Mouse (Mus musculus) cerebellum, postnatal 4 days (tissue): Measurements from ENCODE around the gene Sclt1.

ENCODE experiments used
- DNase-seq, 2 experiments: peaks; one replicate each; pipeline ENCODE4 v3.0.0; 2022; ENCODE audit warnings: low spot score in 2 of 2, mixed read lengths in 1 of 2

Sclt1 gene

DNA sequence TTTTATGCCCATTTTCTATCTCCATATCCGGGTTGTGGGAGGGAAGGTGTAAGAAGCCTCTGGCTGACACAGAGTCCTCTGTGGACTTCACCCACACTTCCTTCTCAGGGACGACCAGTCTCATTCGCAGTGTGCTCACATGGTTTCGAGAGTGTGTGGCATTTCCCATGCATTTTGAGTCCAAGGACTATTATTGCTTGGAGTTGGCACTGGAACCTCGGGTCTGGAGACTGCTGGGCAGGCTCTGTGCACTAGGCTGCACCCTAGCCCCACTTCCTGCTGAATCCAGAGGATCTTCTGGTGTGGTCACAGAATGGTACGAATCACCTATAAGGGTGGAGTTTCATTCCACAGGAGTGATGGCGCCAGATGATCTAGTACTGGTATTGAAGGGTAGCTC is 155.4 kb downstream of the Sclt1 start:
- no peak for DNase-seq

DNA sequence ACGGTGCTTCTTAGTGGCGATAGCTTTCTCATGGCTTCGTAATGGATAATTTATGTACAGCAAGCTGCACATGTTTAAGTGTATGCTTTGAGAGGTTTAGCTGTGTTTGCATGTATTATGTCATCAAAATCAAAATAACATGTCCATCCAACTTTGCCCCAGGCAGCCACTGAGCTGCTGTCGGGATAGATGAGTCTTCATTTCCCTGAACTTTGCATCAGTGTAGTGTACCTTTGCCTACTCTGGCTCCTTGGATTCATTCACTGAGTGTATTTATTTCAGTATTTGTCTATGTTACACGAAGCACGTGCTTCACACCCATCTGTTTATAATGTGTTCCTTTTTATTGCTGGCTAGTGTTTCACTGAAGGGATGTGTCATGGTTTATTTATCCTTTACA is 156.0 kb downstream of the Sclt1 start:
- DNase-seq, result no peak

DNA sequence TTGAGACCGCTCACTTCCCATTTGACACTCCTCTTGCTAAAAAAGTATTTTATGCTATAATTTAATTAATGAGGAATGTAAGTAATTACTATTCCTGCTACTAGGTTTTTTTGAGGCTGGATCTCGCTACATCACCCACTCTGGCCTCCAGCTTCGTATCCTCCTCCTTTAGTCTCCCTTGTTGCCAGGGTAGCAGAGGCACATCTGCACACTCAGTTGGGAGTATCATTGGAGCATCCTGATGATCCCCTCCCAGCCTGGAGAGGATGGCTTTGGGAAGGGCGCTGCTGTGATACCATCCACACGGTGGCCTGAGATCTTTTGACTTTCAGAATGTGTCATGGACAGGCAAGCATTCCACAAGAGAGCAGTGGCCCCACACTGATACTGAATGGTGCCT is 156.8 kb downstream of the Sclt1 start:
- no peak for DNase-seq

DNA sequence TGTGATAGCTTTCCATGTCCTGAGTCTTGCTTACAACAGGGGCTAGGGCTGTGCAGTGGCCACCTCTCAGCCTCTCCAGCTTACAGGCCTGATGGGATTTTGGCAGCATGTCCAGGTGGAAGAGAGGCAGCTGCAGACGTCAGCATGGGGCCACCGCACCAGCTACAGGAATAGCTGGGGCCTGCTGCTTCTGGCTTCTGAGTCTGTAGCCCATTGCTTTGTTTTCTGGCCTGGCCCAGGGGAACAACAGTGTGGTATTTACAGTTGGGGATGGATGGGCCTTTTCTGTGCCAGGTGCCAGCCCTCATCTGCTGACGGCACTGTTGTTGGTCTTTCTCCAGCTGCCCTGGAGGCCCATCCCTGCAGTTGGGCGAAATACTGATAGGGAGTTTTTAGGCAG is 158.7 kb downstream of the Sclt1 start:
- peak in 1 of 2 experiments; percentile 47 for DNase-seq

DNA sequence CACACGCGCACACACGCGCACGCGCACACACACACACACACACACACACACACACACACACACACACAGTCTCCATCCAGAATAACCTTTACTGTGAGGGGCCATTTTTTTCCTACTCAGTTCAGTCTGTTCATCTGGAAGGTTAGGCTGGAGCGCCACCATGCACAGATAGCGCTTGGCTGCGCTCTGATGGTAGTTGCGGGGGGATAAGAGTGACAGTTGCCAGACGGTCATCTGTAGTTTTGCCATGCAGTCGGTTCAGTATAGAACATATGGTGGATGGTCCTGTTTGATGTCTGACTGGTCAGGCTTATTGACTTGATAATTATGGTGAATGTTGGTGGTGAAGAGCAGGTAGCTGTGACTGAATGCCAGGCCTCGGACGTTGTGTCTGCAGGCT is 159.2 kb downstream of the Sclt1 start:
- no peak for DNase-seq

DNA sequence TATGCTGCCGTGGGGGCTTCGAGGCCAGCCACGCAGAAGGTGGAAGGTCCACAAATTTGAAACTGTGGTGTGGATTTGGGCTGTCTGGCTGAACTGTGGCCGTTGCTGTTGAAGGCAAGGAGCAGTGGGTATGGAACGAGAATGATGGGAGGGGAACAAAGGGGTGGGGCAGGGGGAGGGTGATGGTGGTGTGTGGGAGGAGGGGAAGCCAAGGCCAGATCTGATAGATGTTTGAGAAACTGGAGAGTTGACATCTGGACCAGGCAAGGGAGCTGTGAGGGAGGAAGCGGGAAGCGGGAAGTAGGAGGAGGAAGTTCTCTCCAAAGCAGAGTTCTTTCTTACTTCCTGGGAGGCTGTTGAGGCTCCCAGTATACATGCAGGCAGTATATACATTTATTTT is 160.1 kb downstream of the Sclt1 start:
- DNase-seq, result no peak

DNA sequence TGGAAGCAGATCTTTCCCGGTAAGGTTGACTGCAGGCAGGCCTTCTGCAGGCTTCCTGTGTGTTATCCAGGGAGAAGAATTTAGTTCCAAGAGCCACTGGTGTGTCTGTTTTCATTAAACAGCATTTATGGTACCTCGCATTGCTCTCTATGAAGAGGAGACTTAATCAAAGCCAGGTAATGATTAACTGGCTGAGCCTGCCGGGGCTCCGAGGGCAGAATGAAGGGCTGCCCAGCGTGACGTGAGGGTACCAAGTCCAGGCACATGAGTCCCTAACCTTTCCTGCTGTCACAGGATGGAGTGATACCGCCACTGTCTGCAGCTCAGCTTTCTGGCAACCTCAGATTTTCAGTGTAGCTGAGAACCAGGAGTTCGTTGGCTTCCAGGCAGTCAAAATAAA is 160.9 kb downstream of the Sclt1 start:
- no peak for DNase-seq

DNA sequence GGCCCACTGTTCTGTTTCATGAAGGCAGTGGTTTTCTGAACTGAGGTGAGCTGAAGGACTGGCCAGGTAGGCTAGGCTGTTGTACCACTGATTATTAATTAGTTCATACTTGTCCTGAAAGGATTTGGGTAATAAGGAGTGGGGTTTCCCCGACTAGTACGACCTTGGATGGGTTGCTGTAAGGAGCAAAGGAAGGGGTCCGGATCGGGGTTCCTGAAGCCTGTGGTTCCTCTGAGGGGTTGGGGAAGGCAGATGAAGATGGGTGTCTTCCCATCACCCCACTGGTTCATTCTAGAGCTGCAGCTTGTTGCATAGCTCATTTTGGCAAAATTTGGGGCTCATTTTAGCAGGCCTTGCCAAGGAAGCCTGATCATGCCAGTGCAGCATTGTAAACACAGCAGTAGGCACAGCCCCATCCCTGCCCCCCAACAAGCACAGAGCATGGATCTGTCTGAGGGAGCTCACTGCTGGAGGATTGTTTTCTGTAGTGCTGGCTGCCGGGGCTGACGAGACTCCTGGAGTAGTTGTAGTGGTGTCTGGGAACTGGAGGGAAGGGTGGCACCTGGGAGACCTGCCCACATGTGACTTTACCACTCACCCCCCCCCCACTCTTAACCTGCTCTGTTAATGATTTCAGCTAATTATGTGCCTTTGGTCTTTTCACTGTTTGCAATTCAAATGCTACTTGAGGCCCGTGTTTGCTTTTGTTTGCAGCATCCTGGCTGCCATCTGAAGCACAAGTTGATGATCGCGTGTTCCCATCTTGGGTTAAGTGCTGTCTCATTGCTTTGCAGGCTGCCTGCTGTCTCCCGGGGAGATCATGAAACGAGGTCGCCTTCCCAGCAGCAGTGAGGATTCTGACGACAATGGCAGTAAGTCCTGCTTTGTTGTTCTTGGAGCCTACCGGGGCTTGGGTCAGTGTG is 161.7 kb downstream of the Sclt1 start:
- no peak for DNase-seq

DNA sequence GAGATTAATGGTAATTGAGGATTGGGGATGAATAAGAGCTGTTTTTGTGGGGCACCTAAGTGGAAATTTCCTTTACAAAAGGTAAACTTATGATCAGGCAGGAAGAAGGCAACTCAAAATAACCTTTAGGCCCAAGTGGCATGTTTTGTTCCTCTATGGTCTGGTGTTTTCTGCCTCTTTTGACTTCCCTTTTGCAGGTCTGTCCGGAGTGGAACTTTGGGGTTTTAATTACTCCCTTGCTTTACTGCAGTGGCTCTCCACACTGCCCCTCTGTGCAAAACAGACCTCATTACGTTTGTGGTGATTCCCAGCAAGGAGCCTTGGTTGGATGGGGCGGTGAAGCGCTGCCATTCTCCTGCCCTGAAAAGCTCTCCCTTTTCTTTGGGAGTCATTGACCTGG is 162.4 kb downstream of the Sclt1 start:
- DNase-seq, result no peak

DNA sequence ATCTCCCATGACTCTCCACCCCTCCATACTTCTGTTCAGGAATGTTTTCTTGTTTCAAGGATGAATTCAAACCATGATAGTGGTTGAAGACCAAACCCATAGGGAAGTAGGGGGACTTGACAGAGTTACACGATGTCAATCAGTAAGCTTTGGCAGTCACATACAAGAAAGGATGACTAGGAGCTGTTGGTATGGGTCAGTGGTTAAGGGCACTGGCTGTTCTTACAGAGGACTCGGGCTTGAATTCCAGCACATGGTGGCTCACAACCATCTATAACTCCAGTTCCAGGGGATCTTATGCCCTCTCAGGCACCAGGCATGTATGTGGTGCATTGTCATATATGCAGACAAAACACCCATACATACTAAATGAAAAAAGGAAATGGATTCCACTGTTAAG is 165.1 kb downstream of the Sclt1 start:
- DNase-seq, result no peak
